ENCODE assay signal across 7 mouse cellular contexts in genomic region chr4:106936741-106937140, GRCm38 (mm10). TPM values are rescaled to one million over a fixed set of nuclear protein-coding genes. Genes with fewer than 3 reads are reported as not detected.
DNase-seq lines count a peak whose midpoint lies in the region; ATAC-seq and TF ChIP-seq lines count a peak whose summit lies in the region.

No protein-coding gene starts in this region.

- TF ChIP-seq EP300 in CH12.LX (IDR thresholded peaks at IDR 0.05; ENCODE audit: low read length), result no peak
- no peak for TF ChIP-seq EP300 in heart, postnatal 0 days (IDR thresholded peaks at IDR 0.05; ENCODE audit: low read depth)

- no peak overlapping the region for H3K9ac ChIP-seq in CH12.LX (ENCODE audit: insufficient read depth, low read depth)
- H3K9ac ChIP-seq in heart, postnatal 0 days (replicated peaks; ENCODE audit: low read depth, low read length), result peak overlapping the region; percentile 44; the same call in 1 of the 2 replicates

- no peak overlapping the region for H3K4me2 ChIP-seq in CH12.LX (ENCODE audit: insufficient read depth, low read depth, poor library complexity, severe bottlenecking)
- no peak overlapping the region for H3K4me2 ChIP-seq in heart, postnatal 0 days (ENCODE audit: low read depth, low read length)

- no peak for TF ChIP-seq POLR2A in CH12.LX (IDR thresholded peaks at IDR 0.05; ENCODE audit: low read depth, low read length)

- H3K4me3 ChIP-seq in CH12.LX (replicated peaks in 1 of 3; ENCODE audit: low read depth in 2 of 3, low read length in 2 of 3, poor library complexity in 1 of 3) (peak overlapping the region in 1 of 3 experiments; percentile 3), G1E (ENCODE audit: low read depth, low read length) (peak overlapping the region; percentile 41; the same call in 1 of the 2 replicates)
- no peak overlapping the region for H3K4me3 ChIP-seq in heart, postnatal 0 days (ENCODE audit: low read depth, low read length)
- no peak overlapping the region for H3K4me3 ChIP-seq in gastrocnemius, adult 2 months

- ATAC-seq in G1E (ENCODE audit: extremely low read depth, insufficient number of reproducible peaks, low FRiP score, poor library complexity, severe bottlenecking), result no peak
- peak; percentile 51; the same call in 1 of the 2 replicates for ATAC-seq in heart, postnatal 0 days (ENCODE audit: insufficient read depth, low read depth)

- dilution Hi-C loops in CH12.LX (cut with MboI; ENCODE audit: extremely low pct_ligation_motif_present, extremely low pct_unique_long_range_greater_than_20kb, low sequenced_read_pairs), result no loop called here

- in situ Hi-C loops in CH12.LX (cut with MboI; ENCODE audit: low pct_ligation_motif_present, low pct_unique_long_range_greater_than_20kb, low sequenced_read_pairs), result no loop called here

- WGBS in heart, postnatal 0 days, result 34% methylated on average over 8 of the region's 8 CpGs

- H3K27me3 ChIP-seq in CH12.LX (replicated peaks) (no peaks in the 10 kb centered on the region), G1E (ENCODE audit: insufficient read depth, low read length) (no peaks in the 10 kb centered on the region)
- no peaks in the 10 kb centered on the region for H3K27me3 ChIP-seq in heart, postnatal 0 days (ENCODE audit: control insufficient read depth, insufficient read depth, low read length)

- TF ChIP-seq CTCF in CH12.LX (conservative IDR thresholded peaks at IDR 0.05 in 1 of 2, IDR thresholded peaks at IDR 0.05 in 1 of 2; ENCODE audit: low read depth in 2 of 2, low read length in 2 of 2) (no peak), G1E (IDR thresholded peaks at IDR 0.05; ENCODE audit: low read depth, low read length) (no peak)
- TF ChIP-seq CTCF in heart, postnatal 0 days (IDR thresholded peaks at IDR 0.05; ENCODE audit: low read depth), result no peak
- TF ChIP-seq CTCF in gastrocnemius, adult 2 months (IDR thresholded peaks at IDR 0.05), result no peak

- TF ChIP-seq RAD21 in CH12.LX (IDR thresholded peaks at IDR 0.05; ENCODE audit: low read depth, low read length), result no peak

- H3K27ac ChIP-seq in CH12.LX (ENCODE audit: insufficient read depth, low read depth), result peak overlapping the region; percentile 31; the same call in 1 of the 2 replicates
- H3K27ac ChIP-seq in heart, postnatal 0 days (ENCODE audit: low read depth), result peak overlapping the region; percentile 69
- no peak overlapping the region for H3K27ac ChIP-seq in gastrocnemius, adult 2 months

- H3K9me3 ChIP-seq in CH12.LX (replicated peaks; ENCODE audit: low read length) (no peaks in the 10 kb centered on the region), G1E (replicated peaks) (no peaks in the 10 kb centered on the region)
- no peaks in the 10 kb centered on the region for H3K9me3 ChIP-seq in heart, postnatal 0 days (replicated peaks; ENCODE audit: control insufficient read depth, low read length)

- H3K79me2 ChIP-seq in CH12.LX (replicated peaks; ENCODE audit: control insufficient read depth, extremely low read depth, insufficient read depth, poor library complexity, severe bottlenecking), result peaks cover 11% of the 10 kb centered on the region; the same call in 1 of the 2 replicates

- H3K4me1 ChIP-seq in CH12.LX (ENCODE audit: control insufficient read depth in 1 of 2, insufficient read depth in 2 of 2) (peaks cover 62 to 98% of the 10 kb centered on the region in 2 experiments), G1E (ENCODE audit: insufficient read depth, low read depth, low read length) (peaks cover 98% of the 10 kb centered on the region)
- peaks cover 45% of the 10 kb centered on the region for H3K4me1 ChIP-seq in heart, postnatal 0 days (ENCODE audit: control insufficient read depth, insufficient read depth)

- intact Hi-C loops in gastrocnemius, adult 2 months (cut with DNase I), result no loop called here

- DNase-seq in CH12.LX (ENCODE audit: extremely low read depth), result no peak
- no peak for DNase-seq in G1E (ENCODE audit: low spot score)
- DNase-seq in heart, postnatal 0 days (ENCODE audit: low spot score), result peak; percentile 41
- DNase-seq in lung, postnatal 10 days, result peak; percentile 68
- DNase-seq in gastrocnemius, adult 2 months, result no peak
- DNase-seq in spleen, adult 18-20 months, result no peak
- no peak for DNase-seq in layer of hippocampus, postnatal 10 days (ENCODE audit: low spot score in 2 of 2)

- peaks cover 34 to 70% of the 10 kb centered on the region in 2 experiments for H3K36me3 ChIP-seq in CH12.LX (replicated peaks in 1 of 2; ENCODE audit: control insufficient read depth in 1 of 2, insufficient read depth in 1 of 2, low read length in 1 of 2)
- peaks cover 93% of the 10 kb centered on the region for H3K36me3 ChIP-seq in G1E (replicated peaks)
- H3K36me3 ChIP-seq in heart, postnatal 0 days (replicated peaks; ENCODE audit: control insufficient read depth, insufficient read depth, low read length), result peaks cover 9% of the 10 kb centered on the region; the same call in 1 of the 2 replicates

TF ChIP-seq in CH12.LX, 34 proteins besides CTCF, POLR2A, EP300 and RAD21:
- TF ChIP-seq POLR2AphosphoS2 (IDR thresholded peaks at IDR 0.05; ENCODE audit: low read depth, low read length) (no peak), GABPA (IDR thresholded peaks at IDR 0.05; ENCODE audit: insufficient replicate concordance, low read depth, low read length) (no peak), USF1 (IDR thresholded peaks at IDR 0.05; ENCODE audit: low read depth, low read length) (no peak), KAT2A (IDR thresholded peaks at IDR 0.05; ENCODE audit: insufficient replicate concordance, low read length) (no peak), ZMIZ1 (IDR thresholded peaks at IDR 0.05; ENCODE audit: low read depth, low read length) (no peak), ZKSCAN1 (IDR thresholded peaks at IDR 0.05; ENCODE audit: borderline replicate concordance, low read depth, low read length) (no peak), SMC3 (IDR thresholded peaks at IDR 0.05; ENCODE audit: low read depth, low read length) (no peak), TCF12 (IDR thresholded peaks at IDR 0.05; ENCODE audit: low read depth, low read length) (no peak), E2F4 (IDR thresholded peaks at IDR 0.05; ENCODE audit: insufficient replicate concordance, low read depth, low read length) (no peak)

RNA-seq across cellular contexts. Expression of gene Ssbp3, which starts 26.2 kb away (rescaled TPM):
- total RNA-seq in CH12.LX (2012; rRNA removed), result 32.4 and 34.2 TPM in 2 replicates
- total RNA-seq in CH12.LX (2014; rRNA removed), result 76.2 and 76.5 TPM in 2 replicates
- 125 and 129 TPM in 2 replicates for polyA plus RNA-seq in CH12.LX (2012; ENCODE audit: insufficient read length, low read depth)
- 232 and 311 TPM in 2 replicates for total RNA-seq in G1E (2014; fragmentation: Nextera tagmentation)
- 27.5 and 46.6 TPM in 2 replicates for total RNA-seq in G1E (2017)
- 685 and 787 TPM in 2 replicates for polyA plus RNA-seq in G1E (2012)
- 35.6 and 41.1 TPM in 2 replicates for total RNA-seq in heart, postnatal 0 days (2014; rRNA removed; ENCODE audit: low replicate concordance)
- 25.9 and 29.0 TPM in 2 replicates for polyA plus RNA-seq in heart, postnatal 0 days (2015; fragmentation: Nextera tagmentation; extraction: Ambion mirVana)
- total RNA-seq in gastrocnemius, adult 2 months (2021), result 10 to 100 TPM; 23.7 to 30.0 TPM
- 100 to 1,000 TPM in 1 of 2 experiments, 10 to 100 TPM in 1; 89.5 to 106 TPM for total RNA-seq in layer of hippocampus, postnatal 10 days (2021)

Comparison
In these comparisons a context has a peak if more than half of its experiments do, and no peak if none do; other contexts are left out.
1. DNase-seq: peak in heart, postnatal 0 days (single experiment) and lung, postnatal 10 days (single experiment); none in CH12.LX (single experiment), G1E (single experiment), gastrocnemius, adult 2 months (single experiment), spleen, adult 18-20 months (0 of 2) and layer of hippocampus, postnatal 10 days (0 of 2).